Mouse (Mus musculus) gastrocnemius, adult 8-10 months (tissue): ENCODE results near the gene Flvcr2. TPM values are rescaled to one million over a fixed set of nuclear protein-coding genes. Genes with fewer than 3 reads are reported as not detected.

ENCODE experiments used
- DNase-seq, 2 experiments: peaks; one replicate each; pipeline ENCODE4 v3.0.0; 2022; ENCODE audit warnings: low spot score in 2 of 2
- total RNA-seq, 4 experiments: library from RNA; stranded (reverse); gene quantifications; 2 replicates each; pipeline ENCODE4 v1.2.4; 2022

Flvcr2 gene
- total RNA-seq, 4 experiments from 2014 or later: 0.24 to 0.75 (median 0.50) TPM

DNA sequence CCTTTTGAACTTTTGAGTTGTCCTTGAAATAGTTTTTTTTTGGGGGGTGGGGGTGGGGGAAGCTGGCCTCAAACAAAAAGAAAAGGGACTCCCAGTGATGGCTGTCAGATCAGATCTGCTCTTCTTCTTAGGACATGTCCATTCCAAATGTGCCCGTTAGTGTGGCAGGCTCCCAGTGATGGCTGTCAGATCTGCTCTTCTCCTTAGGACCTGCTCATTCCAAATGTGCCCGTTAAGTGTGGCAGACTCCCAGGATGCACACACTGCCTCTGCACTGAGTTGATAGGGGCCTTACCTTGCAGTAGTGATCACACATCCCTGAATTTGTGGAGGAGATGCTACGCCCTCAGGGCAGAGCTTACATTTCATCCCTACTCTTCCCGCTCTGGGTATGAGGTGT lies 45.8 kb downstream of the Flvcr2 start:
- no peak for DNase-seq

DNA sequence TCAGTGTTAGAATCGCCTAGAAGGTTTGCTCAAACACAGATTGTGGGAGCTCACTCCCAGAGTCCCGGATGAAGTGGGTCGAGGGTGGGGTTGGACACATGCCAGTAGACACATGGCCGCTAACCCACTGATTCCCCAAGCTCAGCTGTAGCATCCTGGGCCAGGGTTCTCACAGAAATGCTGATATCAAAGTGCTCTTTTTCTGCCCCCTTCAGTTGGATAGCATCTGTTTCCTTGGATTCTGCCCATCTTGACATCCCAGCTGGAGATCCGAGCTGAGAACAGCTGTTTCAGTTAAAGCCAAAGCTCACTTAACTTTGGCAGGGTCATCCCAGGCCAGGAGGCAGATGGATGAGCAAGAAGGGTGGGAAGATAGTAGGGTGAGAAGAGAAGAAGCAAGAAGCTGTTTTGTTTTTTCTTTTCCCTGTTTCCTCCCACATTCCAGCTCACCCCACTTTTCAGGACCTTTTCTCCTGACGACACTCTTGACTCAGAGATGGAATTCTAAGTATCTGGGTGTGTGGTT lies 46.5 kb downstream of the Flvcr2 start:
- peak; percentile 20 to 22 for DNase-seq

DNA sequence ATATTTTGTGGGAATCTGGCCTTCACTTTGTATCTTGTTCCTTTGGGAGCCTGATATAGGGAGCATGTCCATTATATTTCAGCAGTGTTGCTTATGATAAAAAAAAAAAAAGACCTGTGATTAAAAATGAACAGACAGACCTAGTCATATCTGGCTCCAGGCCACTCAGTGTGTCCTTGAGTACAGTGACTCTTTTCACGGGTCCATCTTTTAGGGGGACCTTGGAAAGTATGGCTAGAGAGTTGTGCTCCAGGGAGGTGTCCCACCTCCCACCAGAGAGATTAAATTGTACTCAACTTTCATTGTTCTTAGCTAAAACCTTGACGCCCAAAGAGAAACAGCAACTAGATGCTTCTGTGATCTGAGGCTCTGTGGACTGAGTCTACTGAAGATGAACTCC lies 47.8 kb downstream of the Flvcr2 start:
- no peak for DNase-seq

DNA sequence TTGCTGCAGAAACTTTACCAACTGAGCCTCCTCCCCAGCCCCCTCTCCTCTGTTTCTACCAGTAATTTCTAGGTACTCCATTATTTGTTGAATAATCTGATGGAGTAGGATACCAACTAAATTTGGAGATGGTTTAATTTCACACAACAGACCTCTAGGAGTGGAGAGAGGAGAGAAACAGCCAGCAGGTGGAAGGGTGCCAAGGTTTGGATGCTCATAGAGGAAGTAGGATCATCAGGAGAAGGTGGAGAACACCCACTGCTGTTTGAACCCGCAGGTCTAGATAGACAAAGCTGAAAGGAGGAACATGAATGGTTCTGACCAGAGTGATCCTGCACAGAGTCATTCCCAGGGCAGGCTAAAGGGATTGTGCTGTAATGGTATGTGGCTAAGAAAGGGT lies 49.2 kb downstream of the Flvcr2 start:
- DNase-seq: no peak

DNA sequence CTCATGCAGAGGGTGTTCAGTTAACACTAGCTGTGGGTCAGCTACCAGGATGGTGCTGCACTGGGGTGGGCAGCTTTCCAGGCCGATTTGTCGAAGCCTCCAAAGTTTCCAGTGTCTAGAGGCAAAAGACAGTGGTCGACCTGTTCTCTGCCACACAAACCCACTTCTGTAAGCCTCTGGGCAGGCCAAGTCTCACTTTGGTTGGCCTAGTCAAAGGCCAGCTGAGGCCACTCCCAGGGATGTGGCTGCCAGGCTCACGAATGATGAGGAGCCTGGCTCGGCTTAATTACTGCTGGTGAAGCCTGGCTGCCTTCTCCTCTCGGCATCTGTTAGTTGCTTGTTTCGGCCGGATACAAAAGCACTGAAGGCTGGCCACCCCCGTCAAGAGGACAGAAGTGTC lies 53.7 kb downstream of the Flvcr2 start:
- DNase-seq: no peak

DNA sequence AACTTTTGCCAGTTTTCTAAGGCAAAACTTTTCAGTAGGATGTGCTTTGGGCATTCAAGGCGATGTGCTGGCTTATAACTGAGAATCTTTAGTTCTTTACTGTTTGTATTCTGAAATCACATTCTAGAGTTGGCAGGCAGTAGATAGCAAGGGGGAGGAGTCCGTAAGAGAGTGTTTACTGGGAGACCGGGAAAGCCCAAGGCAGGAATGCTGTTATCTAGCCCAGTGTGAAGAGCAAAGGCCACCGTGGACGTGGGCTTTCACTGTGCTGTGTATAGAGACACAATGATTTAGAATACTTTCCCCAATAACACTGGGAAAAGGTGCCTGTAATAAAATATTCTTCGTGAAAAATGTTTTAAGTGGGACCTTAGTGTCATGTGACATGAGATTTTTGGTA lies 63.4 kb downstream of the Flvcr2 start:
- no peak for DNase-seq

DNA sequence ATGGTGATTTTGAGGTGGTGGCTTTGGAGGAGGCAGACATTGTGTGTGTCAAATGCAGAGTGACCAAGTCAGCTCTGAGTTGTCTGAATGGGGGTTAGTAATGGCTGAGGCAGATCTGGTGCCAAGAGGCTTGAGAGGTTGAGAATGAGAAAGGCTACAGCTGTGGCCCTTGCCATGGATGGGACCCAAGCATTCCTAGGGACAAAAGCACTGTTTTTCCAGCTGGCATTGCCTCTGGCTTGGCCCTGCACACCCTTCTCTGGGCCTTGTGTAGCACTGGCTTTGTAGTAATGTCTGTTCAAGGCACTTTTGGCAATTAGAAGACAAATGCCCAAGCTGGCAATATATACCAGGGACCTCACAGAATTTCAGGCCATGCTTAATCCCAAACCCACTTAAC lies 64.6 kb downstream of the Flvcr2 start:
- no peak for DNase-seq

DNA sequence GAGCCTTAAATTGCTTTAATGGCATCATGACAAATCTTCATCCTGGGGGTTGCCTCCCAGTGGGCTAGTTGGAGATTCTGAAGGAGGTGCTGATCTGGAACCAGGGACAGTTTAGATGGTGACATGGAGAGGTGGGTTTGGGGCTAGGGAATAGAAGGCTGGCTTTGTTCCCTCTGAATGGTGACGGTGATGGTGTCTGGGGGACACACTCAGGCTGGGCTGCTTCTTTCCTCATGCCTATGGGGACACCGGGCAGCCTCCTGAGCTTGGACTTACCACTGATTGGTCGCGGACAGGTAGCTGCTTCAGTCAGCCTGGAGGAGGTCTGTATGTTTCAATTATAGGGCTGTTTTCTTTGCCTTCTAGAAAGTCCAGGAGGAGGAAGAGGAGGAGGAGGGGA lies 65.3 kb downstream of the Flvcr2 start:
- no peak for DNase-seq

DNA sequence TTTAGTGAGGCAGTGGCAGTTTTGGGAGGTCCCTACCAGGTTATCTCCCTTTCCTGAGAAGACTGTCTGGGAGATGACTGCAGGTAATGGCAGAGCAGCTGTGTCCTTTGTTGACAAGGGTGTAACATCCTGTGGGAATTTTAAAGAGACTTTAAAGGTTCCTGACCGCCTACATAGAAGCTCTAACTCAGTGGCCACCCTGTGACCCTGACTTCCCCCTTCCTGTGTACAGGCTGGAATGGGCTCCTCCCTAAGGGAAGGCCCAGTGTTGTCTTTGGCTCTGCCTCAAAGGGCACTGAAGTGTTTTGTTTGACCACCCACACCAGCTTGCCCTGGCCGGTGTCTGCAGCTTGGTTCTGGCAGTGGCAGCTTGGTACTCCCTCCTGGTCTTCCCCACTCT lies 67.3 kb downstream of the Flvcr2 start:
- DNase-seq: no peak

DNA sequence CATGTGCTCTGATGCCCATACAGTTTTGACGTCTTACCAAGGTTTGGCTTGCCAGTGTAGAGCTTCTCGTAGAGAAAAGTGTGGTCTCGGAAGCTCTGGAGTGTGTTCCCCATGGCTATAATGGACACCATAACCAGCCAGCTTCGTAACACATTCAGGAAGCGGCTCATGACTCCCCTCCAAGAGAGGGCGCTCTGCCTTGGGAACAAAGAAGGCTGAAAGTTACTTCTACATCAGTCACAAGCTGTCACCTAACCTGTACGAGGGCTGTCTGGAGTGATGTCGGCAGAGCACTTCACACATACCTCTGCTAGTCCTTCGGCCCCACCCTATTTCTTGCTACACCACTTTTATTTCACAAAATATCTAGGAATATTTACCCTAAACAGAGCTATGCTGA lies 75.7 kb downstream of the Flvcr2 start:
- DNase-seq: no peak

DNA sequence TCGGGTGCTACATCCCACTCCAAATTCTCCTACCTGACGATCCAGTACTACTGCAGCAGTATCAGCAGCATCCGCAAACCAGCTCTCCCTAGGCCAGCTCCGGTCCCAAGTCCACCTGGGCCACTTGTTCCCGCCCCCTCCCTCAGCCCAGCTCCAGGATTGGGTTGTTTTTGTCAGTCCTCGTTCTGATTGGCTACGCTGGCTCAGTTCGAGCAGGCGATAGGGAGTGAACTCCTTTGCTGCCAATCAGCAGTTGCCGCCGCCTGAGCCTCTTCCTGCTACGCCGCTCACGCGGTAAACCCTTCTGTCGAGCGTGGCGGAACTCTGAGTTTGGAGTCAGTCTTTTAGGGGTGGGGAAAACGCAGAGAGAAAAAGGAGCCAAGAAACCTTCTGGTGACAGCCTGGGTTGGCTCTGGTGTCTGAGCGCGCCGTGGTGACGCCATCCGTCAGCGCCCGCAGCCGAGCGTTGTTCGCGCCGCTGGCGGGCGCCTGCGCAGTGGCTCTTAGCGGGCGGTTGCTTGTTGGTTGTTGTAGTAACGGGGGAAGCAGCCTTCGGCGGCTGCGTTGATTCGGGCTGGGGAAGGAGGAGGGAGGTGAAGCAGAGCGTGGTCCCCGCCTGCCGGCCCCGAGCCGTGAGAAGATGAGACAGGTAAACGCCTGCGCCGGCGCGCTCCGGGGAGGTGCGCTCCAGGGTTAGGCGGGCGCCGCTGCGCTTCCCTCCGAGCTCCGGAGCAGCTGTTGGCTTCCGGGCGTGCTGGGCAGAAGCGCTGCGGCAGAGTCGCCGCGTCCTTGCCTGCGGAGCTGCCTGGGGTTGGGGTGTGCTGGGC lies 78.3 kb downstream of the Flvcr2 start, which contains the start of the genes Erg28 and Ttll5:
Gene Erg28 (minus strand): TSS at position 113 of the 827 bp plus-strand sequence.
Gene Ttll5 (plus strand): TSS at position 222 of the 827 bp plus-strand sequence.
- peak; percentile 84 to 91 for DNase-seq

DNA sequence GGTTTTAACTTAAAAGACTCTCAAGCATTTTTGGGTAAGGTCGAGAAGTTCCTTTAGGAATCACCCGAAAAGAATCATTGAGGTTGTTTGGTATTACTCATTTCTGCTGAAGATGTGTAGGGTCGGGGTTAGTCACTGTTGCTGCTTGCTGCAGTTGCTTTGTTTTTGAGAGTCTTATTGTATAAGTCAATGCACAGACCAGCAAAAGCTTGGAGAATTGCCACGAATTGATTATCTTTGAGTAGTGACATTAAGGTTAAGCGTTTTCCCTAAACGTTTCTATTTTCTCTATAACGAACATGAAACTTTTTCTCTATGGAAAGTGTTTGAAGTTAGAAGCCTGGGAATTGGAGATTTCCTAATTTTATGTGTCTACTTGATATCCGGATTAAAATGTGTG lies 79.0 kb downstream of the Flvcr2 start:
- no peak for DNase-seq

DNA sequence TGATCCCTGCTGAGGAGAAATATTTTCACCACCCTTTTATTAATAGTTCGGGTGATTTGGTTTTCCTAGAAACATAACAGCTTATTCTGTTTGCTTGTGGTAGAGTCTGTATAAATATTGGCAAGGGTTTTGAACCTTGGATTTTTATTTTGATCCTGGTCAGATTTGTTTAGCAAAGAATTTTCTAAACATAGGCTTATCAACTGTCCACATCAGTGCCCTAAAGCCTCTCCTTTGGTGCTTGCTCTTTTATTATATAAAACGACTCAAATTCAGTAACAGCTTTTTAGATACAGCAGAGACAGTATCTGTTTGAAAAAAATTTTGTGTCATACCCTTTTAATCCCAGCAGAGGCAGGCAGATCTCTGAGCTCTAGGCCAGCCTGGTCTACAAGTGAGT lies 79.5 kb downstream of the Flvcr2 start:
- DNase-seq: no peak

DNA sequence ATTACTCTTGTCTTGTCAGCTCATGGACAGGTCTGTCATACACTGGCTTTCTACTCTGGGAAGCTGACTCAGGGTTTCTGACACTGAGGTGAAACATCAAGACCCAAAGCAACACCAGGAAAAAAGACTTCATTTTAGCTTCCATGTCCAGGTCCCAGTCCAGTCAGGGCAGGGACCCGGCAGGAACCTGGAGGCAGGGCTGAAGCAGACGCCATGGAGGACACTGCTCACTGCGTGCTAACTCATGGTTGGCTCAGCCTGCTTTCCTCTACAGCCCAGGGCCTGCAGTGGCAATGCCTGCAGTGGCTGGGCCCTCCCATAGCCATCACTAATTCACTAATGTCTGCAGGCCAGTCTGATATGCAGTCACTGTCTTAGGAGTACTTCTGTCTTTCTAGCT lies 82.5 kb downstream of the Flvcr2 start:
- DNase-seq: no peak

DNA sequence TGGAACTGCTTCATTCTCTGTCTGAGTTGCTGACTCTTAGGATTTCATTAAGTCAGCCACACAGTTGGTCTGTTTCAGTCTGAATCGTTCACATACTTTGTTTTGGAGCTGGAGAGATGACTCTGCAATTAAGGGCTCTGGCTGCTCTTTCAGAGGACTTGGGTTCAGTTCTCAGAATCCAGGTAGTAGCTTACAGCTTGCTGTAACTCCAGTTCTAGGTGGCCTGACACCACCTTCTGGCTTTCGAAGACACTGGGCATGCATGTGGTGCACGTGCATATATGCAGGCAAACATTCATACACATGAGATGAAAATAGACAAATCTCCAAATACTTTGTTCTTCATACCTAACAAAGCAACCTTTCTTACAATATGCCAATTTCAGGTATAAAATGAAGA lies 83.5 kb downstream of the Flvcr2 start:
- DNase-seq: no peak

DNA sequence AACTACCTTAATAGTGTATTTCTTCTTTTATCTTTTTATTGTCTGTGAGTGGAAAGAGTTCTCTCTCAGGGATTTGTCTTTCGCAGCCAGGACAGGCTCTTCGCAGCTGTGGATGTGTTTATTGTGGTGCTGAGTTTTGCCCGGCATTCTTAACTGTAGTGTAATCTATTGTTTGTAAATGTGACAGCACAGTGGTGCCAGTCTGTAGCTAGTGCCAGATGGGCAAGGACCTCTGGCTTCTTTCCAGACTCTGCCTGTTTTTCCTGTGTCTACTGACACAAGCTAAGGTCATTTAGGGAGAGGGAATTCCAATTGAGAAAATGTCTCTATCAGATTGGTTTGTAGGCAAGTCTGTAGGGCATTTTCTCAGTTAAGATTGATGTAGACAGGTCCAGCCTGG lies 84.4 kb downstream of the Flvcr2 start:
- no peak for DNase-seq

DNA sequence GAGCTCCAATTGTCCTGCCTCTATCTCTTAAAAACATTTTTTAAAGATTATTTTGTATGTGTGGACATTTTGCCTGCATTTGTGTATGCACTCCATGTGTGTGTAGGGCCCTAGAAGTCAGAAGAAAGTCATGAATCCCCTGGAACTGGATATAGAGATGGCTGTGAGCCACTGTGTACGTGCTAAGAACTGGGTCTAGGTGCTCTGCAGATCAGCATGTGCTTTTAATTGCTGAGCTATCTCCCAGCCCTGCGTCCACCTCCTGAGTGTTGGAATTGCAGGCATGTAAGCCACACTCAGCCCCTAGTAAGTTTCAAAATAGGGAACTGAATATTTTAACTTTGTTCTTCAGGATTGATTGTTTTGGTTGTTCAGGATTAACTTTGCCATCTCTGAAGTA lies 88.2 kb downstream of the Flvcr2 start:
- no peak for DNase-seq

DNA sequence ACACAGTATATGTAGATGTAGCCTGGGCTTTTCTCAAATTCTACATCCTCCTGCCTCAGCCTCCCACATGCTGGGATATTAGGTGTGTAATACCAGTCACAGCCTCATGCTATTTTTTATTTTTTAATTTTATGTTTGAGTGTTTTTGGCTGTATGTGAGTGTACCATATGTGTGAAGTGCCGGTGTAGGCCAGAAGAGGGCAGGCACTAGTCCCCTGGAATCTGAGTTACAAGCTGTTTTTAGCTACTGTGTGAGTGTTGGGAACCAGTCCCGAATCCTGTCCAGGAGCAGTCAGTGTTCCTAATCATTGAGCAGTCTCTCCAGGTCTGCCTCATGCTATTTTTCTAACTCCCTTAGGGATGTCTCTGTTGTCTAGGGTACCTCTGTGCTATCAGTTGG lies 91.4 kb downstream of the Flvcr2 start:
- DNase-seq: no peak

DNA sequence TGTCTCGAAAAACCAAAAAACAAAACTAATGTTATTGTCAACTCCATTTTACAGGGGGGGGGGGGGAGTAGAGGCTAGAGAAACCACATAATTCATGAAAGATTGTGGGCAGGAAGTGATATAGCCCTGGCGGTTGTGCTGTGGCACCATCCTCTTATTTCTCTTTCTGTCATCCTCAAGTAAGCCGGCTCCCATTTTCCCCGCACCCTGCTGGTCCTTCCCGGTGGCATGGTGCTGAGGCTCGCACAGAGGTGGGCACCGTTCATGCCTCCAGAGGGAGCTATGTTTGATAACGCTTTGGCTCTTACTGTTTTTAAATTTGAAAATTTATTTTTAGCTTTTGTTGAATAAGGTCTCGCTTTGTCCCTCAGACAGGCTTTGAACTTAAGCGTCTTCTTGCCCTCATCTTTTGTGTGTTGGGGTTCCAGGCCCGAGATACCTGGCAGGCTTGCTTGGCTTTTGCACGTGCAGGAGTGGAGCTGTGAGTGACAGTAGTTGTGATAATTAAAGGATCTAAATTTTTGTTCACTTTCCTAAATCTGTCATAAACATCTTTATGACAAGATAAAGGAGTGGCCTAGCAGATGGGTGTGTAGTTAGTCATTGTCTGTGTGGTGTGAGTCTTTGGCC lies 93.1 kb downstream of the Flvcr2 start:
- no peak for DNase-seq

DNA sequence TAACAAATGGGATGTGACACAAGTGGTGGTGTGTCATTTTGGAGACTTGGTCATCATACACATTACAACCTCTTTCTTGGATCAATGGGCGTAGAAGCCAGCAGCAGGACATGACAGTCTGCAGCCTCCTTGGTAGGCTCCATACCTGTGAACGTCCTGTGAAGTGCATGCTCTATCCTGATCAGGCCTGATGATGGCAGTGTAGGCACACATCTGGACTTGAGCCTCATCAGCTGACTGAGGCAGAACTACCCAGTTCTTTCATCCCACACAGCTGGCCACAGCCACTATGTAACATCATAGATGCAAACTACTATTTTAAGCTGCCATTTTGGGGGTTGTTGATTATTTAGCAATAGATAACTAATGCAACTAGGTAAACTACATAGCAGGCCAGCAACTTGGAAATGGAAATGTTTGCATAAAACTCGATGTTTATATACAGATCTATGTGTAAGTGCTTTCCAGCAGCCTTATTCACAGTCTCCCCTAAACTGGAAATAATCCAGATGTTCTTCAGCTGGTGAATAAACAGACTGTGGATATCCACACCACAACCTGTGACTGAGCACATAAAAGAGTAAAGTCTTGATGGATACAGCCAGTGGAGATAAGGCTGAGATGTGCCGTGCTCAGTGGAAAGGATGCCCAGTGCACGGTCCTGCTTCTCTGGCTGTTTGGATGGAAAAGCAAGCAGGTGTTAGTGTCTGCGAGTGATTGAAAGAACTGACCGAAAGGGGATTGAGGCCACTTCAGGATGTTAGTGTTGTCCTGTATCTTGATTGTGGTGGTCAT lies 102.0 kb downstream of the Flvcr2 start:
- peak; percentile 38 to 48 for DNase-seq

DNA sequence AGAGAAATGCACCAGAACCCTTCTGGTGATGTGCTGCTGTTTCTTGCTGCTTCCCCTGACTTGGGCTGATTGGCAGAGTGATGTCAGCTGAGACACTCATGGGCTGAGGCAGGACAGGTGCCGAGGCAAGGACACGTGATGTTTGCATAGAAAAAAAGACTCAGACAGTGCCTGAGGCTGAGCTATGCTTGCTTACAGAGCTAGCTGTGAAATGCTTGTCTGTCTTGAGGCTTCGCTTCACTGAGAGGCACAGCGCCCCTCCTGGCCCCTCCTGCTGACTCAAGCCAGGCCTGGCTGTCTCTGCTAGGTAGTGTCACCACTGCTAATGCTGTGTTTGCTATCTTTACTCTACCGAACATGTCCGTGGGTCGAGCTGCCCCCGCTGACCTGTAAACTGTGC lies 104.3 kb downstream of the Flvcr2 start:
- no peak for DNase-seq

DNA sequence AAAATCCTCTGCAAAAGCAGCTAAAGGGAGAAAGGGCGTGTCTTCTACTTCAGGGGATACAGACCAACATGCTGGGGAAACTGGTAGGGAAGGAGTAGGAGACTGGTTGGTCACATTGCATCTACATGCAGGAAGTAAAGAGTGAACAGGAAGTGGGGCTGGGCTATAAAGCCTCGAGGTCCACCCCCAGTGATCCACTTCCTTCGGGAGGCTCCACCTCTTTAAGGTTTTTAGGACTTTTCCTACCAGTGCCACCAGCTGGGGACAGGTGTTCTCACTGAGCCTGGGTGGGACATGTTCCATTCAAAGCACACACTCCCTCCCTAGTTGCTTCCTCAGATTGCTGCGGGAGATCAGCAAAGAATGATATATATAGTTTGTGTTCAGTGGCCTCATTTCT lies 107.5 kb downstream of the Flvcr2 start:
- DNase-seq: no peak
